Mouse (Mus musculus) brain, embryonic 14.5 days (tissue): ENCODE data around the gene Knstrn.

ENCODE experiments used
- CTCF ChIP-seq: fragments of 200-500 bp; IDR thresholded peaks from 2 replicates; pipeline ENCODE4 v1.5.1; 2012; ENCODE audit warnings: inconsistent platforms, mild to moderate bottlenecking, moderate library complexity, borderline replicate concordance; ENCODE audit not compliant: insufficient read depth, insufficient read length; ENCODE audit errors: extremely low read depth
- POLR2A ChIP-seq: fragments of 200-500 bp; IDR thresholded peaks from 2 replicates; pipeline ENCODE4 v1.6.1; 2012; ENCODE audit warnings: mild to moderate bottlenecking, inconsistent platforms, borderline replicate concordance; ENCODE audit not compliant: poor library complexity, insufficient read depth, insufficient read length, severe bottlenecking; ENCODE audit errors: extremely low read depth

DNA sequence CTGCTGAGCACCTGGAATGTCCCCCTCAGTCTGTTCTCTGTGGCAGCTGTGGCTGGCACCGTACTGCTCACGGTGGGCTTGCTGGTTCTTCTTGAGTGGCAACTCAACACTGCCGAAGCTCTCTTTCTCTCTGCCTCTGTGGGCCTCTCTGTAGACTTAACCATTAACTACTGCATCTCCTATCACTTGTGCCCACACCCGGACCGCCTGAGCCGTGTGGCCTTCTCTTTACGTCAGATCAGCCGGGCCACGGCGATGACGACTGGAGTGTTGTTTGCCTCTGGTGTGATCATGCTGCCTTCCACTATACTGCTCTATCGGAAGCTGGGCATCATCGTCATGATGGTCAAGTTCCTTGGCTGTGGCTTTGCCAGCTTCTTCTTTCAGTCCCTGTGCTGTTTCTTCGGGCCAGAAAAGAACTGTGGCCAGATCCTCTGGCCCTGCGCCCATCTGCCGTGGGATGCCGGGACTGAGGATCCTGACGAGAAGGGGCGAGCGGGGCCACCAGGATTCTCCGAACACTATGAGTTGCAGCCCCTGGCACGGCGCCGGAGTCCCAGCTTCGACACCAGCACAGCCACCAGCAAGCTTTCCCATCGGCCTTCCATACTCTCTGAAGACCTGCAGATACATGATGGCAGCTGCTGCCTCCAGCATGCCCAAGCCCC is 22.1 kb upstream of the Knstrn start:
- no peak for TF ChIP-seq CTCF
- no peak for TF ChIP-seq POLR2A
